Mouse (Mus musculus) activated CD4-positive, CD25-positive, alpha-beta regulatory T cell, adult 4 months (primary cell): ENCODE data around the gene Shbg. TPM values are rescaled to one million over a fixed set of nuclear protein-coding genes. Genes with fewer than 3 reads are reported as not detected.

ENCODE experiments used
- ATAC-seq: one replicate; pipeline ENCODE4 v1.8.0; 2017
- polyA plus RNA-seq, 2 experiments: library from polyadenylated mRNA; unstranded; fragments of 100-300 nt; shearing (Covaris generic); gene quantifications; one replicate each; pipeline ENCODE4 v1.2.1; 2017

Gene Shbg
- polyA plus RNA-seq, 2 experiments from 2014 or later: not detected

DNA sequence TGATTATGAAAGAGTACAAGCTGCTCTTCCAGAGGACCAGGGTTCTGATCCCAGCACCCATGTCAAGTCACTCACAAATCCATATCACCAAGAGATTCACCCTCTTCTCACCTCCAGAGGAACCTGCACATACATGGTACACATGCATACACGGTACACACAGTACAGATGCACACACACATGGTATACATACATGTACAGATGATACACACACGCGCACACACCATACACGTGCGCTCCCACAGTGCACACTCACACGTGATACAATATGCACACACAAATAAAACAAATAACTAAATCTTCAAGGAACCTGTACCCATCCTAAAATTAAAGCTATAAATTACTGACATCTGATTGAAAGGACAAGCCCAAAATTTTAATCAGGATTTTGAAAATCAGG lies 22.9 kb downstream of the Shbg start:
- no peak for ATAC-seq

DNA sequence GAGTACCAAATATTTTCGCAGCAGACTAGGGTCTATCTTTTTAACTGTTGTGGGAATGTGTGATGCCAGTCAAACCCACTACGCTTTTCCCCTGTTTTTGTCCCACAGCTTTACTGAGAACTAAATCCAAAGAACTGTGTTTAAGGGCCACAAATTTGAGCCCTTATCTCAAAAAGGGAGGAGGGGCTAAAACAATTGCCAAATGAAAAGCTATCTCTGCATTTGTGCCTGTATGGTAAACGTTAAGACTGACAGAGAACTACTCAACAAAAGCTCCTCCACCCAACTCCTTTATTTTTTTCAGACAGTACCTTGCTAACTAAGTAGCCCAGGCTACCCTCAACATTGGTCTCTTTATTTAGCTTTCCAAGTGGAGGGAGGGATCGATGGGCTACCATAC lies 24.9 kb downstream of the Shbg start:
- no peak for ATAC-seq

DNA sequence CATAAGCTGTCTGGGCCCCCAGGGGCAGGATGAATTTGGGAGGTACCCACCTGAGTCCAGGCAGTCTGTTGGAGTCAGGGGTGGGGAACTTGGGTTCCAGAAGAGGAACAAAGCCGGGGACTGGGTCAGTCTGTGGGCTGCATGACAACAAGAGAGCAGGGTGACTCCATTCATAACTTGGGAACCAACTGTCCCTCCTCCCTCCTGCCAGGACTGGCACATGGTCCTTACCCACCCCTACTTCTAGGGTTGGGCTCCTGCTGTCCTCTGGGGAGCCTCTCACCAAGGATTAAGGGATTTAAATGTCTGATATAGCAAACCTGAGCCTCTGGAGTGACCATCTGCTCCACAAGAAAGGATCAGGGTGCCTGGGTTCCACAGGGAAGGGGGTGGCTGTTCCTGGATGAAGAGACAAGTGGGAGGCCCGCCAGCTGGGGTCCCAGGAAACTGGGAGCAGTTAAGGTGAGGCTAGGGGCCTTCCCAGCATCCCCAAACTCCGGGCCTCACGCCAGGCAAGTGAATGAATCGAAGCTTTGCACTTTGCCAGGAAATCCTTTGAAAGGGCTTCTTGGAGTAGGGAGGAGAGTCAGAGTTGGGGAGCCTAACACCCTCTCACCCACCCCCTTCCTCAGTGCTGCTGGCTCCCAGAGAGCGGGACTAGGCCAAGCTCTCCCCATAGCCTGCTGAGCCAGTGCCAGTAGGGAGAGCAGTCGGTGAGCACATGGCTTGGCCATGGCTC lies 25.6 kb downstream of the Shbg start:
- no peak for ATAC-seq

DNA sequence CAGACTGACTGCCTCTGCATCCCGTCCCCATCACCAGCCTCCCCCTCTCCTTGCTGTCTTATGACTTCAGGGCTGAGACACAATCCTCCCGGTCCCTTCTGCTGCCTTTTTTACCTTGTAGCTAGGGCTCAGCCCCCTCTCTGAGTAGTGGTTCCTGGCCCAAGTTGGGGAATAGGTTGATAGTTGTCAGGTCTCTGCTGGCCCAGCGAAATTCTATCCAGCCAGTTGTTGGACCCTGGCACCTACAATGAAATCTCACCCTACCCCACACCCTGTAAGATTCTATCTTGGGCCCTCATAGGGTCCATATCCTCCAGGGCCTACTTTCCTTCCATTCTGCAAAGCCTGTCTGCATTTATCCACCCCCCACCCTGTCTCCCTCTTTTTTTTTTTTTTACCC lies 26.3 kb downstream of the Shbg start:
- no peak for ATAC-seq

DNA sequence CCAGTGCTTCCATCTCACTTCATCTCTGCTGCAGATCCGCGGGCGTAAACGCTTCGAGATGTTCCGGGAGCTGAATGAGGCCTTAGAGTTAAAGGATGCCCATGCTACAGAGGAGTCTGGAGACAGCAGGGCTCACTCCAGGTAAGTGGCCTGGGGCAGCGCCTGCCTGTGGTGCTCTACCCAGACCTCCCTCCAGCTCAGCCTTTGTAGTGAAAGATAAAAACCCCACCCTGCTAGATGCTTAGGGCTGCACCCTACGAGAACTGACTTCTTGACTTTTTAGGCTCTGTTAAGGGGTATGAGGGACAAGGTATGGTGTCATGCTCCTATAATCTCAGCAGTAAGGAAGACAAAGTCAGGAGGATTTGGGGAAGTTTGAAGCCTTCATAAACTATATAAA lies 27.1 kb downstream of the Shbg start:
- no peak for ATAC-seq

DNA sequence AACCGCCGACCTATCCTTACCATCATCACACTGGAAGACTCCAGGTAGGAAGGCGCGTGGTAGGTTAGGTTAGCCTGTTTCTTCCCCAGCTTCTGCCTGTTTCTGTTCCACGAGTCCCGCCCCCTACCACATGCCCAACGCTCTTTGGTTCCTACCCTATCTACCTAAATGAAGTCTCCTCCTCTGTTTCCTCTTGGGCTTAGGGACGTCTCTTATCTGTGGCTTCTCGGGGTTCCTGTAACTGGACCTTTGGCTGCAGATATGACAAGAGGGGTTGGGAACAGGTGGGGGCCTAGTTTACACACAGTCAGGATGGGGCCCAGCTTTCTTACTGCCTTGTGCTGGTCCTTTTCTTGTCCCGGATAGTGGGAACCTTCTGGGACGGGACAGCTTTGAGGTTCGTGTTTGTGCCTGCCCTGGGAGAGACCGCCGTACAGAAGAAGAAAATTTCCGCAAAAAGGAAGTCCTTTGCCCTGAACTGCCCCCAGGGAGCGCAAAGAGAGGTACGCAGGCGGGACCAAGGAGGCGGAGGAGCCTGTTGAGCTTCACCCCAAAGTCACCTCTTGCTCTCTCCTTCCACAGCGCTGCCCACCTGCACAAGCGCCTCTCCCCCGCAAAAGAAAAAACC lies 28.4 kb downstream of the Shbg start:
- no peak for ATAC-seq

DNA sequence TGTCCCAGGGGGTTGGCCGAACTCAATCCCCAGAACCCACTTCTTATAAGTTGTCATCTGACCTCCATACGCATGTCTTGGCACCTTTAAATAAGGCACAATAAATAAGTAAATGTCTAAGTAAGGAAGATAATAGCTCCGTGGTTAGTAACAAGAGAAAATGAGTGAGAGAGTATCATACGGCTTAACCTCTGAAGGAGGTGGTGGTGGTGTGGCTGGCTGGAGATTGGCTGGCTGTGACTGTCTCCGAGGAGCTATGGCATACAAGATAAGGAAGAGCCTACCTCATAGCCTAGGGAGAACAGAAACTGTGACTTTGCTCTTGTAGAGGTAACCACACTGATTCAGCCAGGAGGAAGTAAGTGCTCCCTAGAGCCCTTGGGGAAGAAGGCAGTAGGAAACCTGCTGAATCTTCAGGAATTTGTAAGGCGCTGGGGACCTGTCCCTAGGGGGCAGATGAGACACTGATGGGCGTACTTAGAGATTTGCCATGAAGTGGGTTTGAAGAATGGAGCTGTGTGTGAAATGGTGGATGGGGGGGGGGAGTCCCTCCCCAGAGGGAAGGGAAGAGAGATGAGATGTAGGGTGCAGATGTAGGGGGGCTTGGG lies 31.9 kb downstream of the Shbg start:
- ATAC-seq: no peak

DNA sequence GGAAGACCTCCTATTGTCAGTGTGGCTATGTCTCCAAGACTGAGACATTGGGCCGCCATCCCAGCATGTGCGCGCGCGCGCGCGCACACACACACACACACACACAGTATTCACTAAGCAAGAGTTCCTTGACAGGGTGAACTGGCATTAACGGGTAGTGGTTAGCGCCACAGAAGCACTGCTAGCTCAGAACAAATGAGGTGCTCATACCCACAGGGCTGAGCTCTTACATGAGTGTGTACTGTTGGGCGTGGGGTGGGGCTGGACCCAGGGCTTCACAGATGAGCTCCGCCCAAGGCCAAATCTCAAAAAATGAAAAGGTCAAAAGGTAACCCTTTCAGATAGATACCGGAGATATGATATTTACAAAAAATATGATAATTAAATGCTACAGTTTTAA lies 32.8 kb downstream of the Shbg start:
- ATAC-seq: no peak

DNA sequence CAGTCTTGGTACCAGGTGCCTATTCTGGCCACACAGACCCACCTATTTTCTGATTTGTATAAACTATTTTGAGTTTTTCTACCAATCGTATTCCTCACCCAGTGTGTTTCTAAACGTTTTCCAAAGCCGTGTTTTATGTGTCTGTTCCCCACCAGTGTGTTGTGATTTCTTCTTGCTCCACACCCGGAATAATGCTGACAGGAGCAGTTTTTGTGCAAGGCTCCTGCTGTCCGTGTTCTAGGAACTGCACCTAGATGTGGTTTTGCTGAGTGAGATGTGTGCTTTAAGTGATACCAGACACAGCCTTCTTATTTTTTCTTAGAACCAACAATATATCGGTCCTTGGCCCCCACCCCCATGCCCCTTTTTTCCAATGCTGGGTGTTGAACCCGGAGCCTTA lies 33.7 kb downstream of the Shbg start:
- no peak for ATAC-seq

DNA sequence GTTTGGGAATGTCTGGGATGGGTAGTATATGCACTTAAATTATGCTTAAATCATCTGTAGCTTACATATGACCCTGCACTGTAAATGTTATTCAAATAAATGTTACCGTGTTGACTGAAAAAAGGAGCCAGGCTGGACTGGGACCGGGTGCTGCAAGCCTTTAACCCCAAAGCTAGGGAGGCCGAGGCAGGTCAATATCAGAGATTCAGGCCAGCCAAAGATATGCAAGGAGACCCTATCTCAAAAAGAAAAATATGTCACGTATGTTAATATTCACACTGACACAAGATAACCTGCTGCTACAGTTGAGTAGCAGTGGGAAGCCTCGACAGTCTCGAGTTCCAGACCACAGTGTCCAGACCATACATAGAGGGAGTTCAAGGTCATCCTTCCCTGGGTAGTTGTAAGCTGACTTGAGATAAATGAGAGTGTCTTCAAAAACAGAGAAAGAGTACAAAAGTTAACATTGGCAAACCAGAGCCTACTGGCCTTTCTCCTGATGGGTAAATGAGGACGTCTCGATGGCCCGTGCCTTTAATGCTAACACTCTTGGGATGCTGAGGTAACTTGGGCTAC lies 35.4 kb downstream of the Shbg start:
- ATAC-seq: no peak

DNA sequence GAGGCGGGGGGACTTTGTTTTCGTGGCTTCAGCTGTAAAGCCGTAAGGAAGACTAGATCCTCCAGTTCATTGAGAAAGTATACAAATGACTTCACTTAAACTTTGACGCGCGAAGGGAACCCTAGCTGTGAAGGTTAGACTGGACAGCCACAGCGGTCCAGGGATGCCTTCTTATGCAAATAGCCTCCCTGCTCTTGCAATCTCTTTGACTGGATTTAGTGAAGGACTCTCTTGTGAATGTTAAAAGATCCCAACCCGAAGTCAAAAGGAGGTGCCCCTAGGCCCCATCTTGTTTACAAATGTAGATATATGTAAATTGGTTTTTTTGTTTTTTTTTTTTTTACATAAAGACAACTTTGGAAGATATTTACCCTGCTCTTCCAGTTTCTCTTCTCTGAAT lies 35.9 kb downstream of the Shbg start:
- ATAC-seq: no peak

DNA sequence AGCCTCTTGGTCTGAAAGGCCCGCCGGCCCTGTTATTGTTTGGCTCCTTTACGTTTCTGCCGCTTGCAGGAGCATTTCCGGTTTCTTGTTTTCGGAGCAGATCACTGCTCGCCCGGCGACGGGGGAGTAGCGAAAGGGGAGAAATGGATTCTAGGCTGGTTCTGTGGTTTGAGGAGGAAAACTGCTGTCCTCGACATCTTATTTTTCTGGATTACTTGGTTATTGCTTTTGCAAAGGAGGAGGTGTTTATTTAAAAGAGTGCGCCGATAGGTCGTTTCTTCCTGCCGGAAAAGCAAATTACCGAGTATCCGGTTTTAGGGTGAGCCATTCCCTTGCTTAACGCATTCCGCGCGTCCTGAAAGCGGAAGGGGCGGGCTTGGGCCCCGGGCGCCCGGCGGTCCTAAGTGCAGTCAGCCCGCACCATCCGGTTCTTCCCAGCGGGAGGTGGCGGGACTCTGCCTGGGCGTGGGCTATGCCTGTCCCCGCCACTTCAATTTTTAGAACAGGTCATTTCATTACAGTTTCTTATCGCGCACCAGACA lies 36.5 kb downstream of the Shbg start:
- ATAC-seq: peak; percentile 66

DNA sequence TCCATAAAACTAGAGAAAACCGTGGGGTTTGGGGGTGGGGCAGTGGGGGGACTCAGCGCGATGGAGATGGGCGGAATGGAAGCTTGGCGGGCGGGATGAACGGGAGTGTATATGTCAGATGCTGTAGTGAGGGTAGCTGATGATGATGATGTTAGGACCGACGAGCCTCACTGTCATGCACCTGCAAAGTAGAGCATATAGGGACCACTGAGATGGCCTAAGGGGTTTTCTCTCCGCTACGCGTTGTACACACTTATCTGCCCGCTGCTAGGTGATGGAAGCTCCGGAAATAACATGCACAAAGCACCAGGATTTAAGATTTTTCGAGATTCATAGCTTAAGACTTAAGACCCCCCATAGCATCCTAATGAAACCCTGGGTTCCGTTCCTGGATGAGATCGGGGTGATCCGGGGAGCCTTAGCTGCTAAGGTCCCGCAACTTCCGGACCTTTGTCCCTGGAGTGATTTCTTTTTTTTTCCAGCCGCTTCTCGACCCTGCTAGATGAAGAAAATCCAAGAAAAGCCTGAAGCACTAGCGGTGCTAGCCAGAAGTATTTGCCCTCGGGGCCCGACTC lies 37.0 kb downstream of the Shbg start:
- no peak for ATAC-seq

DNA sequence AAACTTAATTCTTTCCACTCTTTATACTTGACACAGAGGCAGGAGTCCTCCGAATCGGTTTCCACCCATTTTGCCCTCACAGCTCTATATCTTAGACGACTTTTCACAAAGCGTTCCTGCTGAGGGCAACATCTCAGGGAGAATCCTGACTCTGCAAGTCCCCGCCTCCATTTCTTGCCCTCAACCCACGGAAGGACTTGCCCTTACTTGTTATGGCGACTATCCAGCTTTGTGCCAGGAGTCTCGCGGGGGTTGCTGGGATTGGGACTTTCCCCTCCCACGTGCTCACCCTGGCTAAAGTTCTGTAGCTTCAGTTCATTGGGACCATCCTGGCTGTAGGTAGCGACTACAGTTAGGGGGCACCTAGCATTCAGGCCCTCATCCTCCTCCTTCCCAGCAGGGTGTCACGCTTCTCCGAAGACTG lies 37.6 kb downstream of the Shbg start, which contains the start of the genes Wrap53 and Trp53:
TSS of gene Wrap53 (minus strand) at position 165 of the 424 bp plus-strand sequence.
TSS of gene Trp53 (plus strand) at position 269 of the 424 bp plus-strand sequence.
- peak; percentile 62 for ATAC-seq

DNA sequence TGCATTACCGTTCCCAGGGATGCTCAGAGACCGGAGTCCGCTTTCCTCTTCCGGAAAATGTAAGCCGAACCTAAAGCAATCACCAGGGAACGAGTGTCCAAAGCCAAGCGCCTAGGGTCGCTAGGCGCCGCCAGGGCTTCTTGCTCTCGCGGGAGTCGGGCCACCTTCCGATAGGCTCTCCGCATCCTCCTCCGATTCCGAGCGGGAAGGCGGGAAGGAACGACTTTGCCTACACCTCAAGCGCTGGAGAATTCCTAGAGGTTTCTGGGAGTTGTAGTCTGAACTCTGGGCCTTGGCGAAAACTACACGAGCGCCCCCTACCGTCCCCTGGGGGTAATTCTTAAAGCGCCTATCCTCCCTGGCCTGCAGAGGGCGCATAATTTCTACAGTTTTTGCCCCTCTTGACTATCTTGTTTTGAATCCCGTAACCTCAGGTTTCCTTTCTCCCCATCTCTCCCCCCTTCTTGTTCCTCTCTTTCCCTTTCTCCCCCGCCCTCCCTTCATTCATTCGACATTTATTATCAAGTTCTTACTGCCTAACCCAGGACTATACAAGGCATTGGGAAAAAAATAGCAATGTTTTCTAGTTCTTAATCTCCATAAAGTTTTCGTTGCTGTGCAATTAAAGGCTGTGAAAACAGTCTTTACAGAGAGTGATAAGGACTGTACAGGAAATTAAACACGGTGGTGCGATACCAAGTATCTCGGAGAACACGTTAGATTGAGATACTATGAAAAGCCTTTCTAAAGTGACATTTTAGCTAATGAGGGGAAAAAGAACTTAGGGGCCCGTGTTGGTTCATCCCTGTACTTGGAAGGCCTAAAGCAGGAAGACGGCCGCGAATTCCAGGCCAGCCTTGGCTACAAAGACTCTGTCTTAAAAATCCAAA lies 38.3 kb downstream of the Shbg start:
- ATAC-seq: peak; percentile 53

DNA sequence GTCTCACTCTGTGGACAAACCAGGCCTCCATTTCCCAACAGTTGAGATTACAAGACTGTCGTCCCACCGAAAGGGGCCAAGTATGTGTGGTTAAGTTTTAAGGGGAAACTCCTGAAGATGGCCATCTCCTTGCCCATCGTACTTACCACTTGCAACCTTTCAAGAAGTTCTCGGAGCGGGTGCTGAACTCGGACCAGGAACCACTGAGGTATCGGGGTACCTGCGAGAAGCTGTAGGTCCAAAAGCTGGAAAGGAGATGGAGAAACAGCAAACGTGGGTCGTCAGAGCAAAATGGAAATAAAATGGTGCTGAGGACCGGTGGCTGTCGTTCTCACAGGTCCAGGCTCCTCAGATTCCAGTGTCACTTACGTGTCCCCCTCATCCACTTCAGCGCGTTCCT lies 39.4 kb downstream of the Shbg start:
- no peak for ATAC-seq

DNA sequence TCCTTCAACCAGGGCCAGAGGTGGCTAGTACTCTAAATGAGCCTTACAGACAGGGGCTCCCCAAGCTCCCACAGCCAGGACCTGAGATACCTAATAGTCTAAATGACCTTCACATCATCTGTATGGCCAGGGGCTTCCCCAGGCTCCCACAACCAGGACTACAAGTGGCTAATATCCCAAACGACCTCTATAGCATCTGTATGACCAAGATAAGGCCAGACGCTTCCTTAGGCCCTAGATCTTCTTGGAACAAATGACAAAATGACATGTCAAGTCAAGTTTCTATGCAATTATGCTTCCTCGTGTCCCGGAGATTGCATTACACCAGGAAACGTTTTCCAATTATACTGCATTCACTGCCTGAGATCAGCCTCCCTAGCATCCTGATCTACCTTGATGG lies 41.4 kb downstream of the Shbg start:
- no peak for ATAC-seq

DNA sequence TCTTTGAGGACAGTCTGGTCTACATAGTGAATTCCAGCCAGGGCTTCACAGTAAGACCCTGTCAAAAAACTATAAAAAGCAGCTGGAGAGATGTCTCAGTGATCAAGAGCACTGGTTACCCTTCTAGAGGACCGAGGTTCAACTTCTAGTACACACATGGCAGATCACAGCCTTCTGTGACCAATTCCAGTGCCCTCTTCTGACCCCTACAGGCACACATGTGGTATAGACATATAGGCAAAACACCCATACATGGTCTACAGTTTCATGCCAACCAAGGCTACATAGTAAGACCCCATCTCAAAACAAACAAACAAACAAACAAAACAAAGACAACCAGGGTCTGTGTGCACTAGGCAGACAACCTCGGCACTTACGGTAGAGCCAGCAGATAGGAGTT lies 42.5 kb downstream of the Shbg start:
- ATAC-seq: no peak

DNA sequence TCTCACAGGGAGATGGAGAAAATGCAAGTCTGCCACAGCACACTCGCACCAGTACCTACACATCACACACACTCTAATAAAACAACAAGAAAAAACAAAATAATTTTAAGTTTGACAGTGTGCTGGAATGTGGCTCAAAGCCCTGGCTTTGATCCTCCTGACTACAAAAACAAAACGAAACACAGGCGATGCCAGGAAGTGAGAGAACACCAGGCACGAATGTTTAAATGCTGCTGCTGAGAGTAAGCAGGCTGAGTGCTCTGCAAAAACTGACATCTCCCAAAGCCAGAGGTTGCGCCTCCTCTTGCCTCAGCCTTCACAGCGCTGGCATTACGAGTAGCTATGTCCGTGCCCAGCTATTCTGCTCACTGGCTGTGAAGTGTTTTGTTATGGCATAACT lies 52.6 kb downstream of the Shbg start:
- ATAC-seq: no peak
